Comparison of ENCODE assay signal across 9 mouse cellular contexts in genomic region chr7:127026616-127026983, GRCm38 (mm10). TPM values are rescaled to one million over a fixed set of nuclear protein-coding genes. Genes with fewer than 3 reads are reported as not detected.
DNase-seq lines count a peak whose midpoint lies in the region; ATAC-seq and TF ChIP-seq lines count a peak whose summit lies in the region.
"Had no signal": no experiment of that assay in that cellular context is flagged by ENCODE, and none has a peak within 500 bp of the region (broad histone marks: within the 10 kb centered on the region; RNA-seq: fewer than 3 reads in every experiment).

No protein-coding gene starts in this region.

- peaks cover 20% of the 10 kb centered on the region for H3K79me3 ChIP-seq in C2C12 (ENCODE audit: low read depth)

- H3K9me3 ChIP-seq in embryonic facial prominence, embryonic 14.5 days (ENCODE audit: control insufficient read depth, low read length) = no peaks in the 10 kb centered on the region
- no peaks in the 10 kb centered on the region for H3K9me3 ChIP-seq in limb, embryonic 13.5 days

- H3K79me2 ChIP-seq in heart, adult 2 months (replicated peaks; ENCODE audit: control insufficient read depth, insufficient read depth, low read length) = no peaks in the 10 kb centered on the region
- peaks cover 33% of the 10 kb centered on the region for H3K79me2 ChIP-seq in C2C12 (ENCODE audit: control insufficient read depth, insufficient read depth)

- peaks cover 3% of the 10 kb centered on the region; the same call in 1 of the 2 replicates for H3K36me3 ChIP-seq in heart, adult 2 months (ENCODE audit: control insufficient read depth, insufficient read depth, low read length)
- H3K36me3 ChIP-seq in C2C12 (ENCODE audit: control insufficient read depth, insufficient read depth) = peaks cover 63% of the 10 kb centered on the region
- H3K36me3 ChIP-seq in embryonic facial prominence, embryonic 14.5 days (ENCODE audit: control insufficient read depth, insufficient read depth, low read length) = peaks cover 61% of the 10 kb centered on the region
- peaks cover 70% of the 10 kb centered on the region for H3K36me3 ChIP-seq in limb, embryonic 13.5 days

- peaks cover 9% of the 10 kb centered on the region for H3K4me1 ChIP-seq in heart, adult 2 months (ENCODE audit: control insufficient read depth, insufficient read depth, low read length)
- H3K4me1 ChIP-seq in embryonic facial prominence, embryonic 14.5 days (ENCODE audit: control insufficient read depth, insufficient read depth, low read length) = peaks cover 18% of the 10 kb centered on the region
- H3K4me1 ChIP-seq in limb, embryonic 13.5 days = peaks cover 44% of the 10 kb centered on the region
- H3K4me1 ChIP-seq in olfactory bulb, adult 2 months (ENCODE audit: control insufficient read depth, insufficient read depth, low read length) = peaks cover 40% of the 10 kb centered on the region

- peak overlapping the region; percentile 87 for H3K27ac ChIP-seq in heart, adult 2 months
- H3K27ac ChIP-seq in embryonic facial prominence, embryonic 14.5 days (replicated peaks; ENCODE audit: low read depth, low read length) = peak overlapping the region; percentile 99
- peak overlapping the region; percentile 99 for H3K27ac ChIP-seq in limb, embryonic 13.5 days
- H3K27ac ChIP-seq in olfactory bulb, adult 2 months (ENCODE audit: insufficient read depth, low read depth, low read length) = no peak overlapping the region

- H3K4me2 ChIP-seq in embryonic facial prominence, embryonic 14.5 days (ENCODE audit: low read depth, low read length) = peak overlapping the region; percentile 79
- peak overlapping the region; percentile 98 for H3K4me2 ChIP-seq in limb, embryonic 13.5 days (replicated peaks)

- peak; percentile 1; the same call in 1 of the 2 replicates for ATAC-seq in embryonic facial prominence, embryonic 14.5 days (ENCODE audit: low read depth)
- ATAC-seq in limb, embryonic 13.5 days (ENCODE audit: low FRiP score, low read depth) = no peak
- ATAC-seq in activated CD4-positive, CD25-positive, alpha-beta regulatory T cell, adult 4 months = no peak

- H3K9ac ChIP-seq in heart, adult 2 months (ENCODE audit: low read depth, low read length) = peak overlapping the region; percentile 98
- peak overlapping the region; percentile 98 for H3K9ac ChIP-seq in embryonic facial prominence, embryonic 14.5 days (ENCODE audit: low read depth, low read length)
- peak overlapping the region; percentile 99 for H3K9ac ChIP-seq in limb, embryonic 13.5 days

- no peak overlapping the region; the same call in 1 of the 2 replicates for H3K4me3 ChIP-seq in heart, adult 2 months
- peak overlapping the region; percentile 61 for H3K4me3 ChIP-seq in C2C12 (ENCODE audit: insufficient read depth, poor library complexity, severe bottlenecking)
- peak overlapping the region; percentile 87 for H3K4me3 ChIP-seq in embryonic facial prominence, embryonic 14.5 days (ENCODE audit: low read depth, low read length)
- peak overlapping the region; percentile 94 for H3K4me3 ChIP-seq in limb, embryonic 13.5 days
- peak overlapping the region; percentile 97 for H3K4me3 ChIP-seq in olfactory bulb, adult 2 months (ENCODE audit: insufficient read depth, low read depth, low read length)

- peak in 1 of 2 experiments; percentile 86 for DNase-seq in heart, adult 2 months
- no peak for DNase-seq in heart, adult 9 months (ENCODE audit: low spot score in 2 of 2)
- no peak for DNase-seq in embryonic facial prominence, embryonic 14.5 days (ENCODE audit: low spot score)
- no peak for DNase-seq in gastrocnemius, adult 8-10 months (ENCODE audit: low spot score in 2 of 2)

- WGBS in heart, adult 2 months = 1% methylated on average over 16 of the region's 48 CpGs
- WGBS in embryonic facial prominence, embryonic 14.5 days = no CpG with 5 or more reads among the region's 48 CpGs
- WGBS in limb, embryonic 13.5 days = 0% methylated on average over 5 of the region's 48 CpGs
- WGBS in olfactory bulb, adult 2 months = 10% methylated on average over 28 of the region's 48 CpGs

- H3K27me3 ChIP-seq in heart, adult 2 months (ENCODE audit: control insufficient read depth, insufficient read depth, low read length) = no peaks in the 10 kb centered on the region
- no peaks in the 10 kb centered on the region for H3K27me3 ChIP-seq in C2C12 (ENCODE audit: control insufficient read depth, insufficient read depth, insufficient read length)
- H3K27me3 ChIP-seq in embryonic facial prominence, embryonic 14.5 days (replicated peaks; ENCODE audit: control insufficient read depth, insufficient read depth, low read length) = no peaks in the 10 kb centered on the region
- H3K27me3 ChIP-seq in limb, embryonic 13.5 days = no peaks in the 10 kb centered on the region

- TF ChIP-seq CTCF in heart, adult 2 months (IDR thresholded peaks at IDR 0.05) = no peak
- no peak for TF ChIP-seq CTCF in C2C12 (IDR thresholded peaks at IDR 0.05; ENCODE audit: control insufficient read depth, insufficient read depth, insufficient read length)
- TF ChIP-seq CTCF in olfactory bulb, adult 2 months (IDR thresholded peaks at IDR 0.05; ENCODE audit: insufficient read depth, low read depth, low read length) = no peak

- no peak for TF ChIP-seq EP300 in heart, adult 2 months (IDR thresholded peaks at IDR 0.05; ENCODE audit: insufficient read depth, low read depth, low read length)

- intact Hi-C loops in heart, adult 2 months (cut with DNase I) = loop anchor here (5.0 kb wide), 2 partner anchors 129 to 144 kb away; partner anchors contain the start of gene Taok2

- peak overlapping the region; percentile 94 for H3ac ChIP-seq in C2C12 (ENCODE audit: control insufficient read depth, insufficient read length, low read depth)

- no peak for TF ChIP-seq POLR2A in heart, adult 2 months (IDR thresholded peaks at IDR 0.05; ENCODE audit: insufficient read depth, low read depth, low read length)
- TF ChIP-seq POLR2A in olfactory bulb, adult 2 months (IDR thresholded peaks at IDR 0.05; ENCODE audit: insufficient read depth, low read depth, low read length) = no peak

TF ChIP-seq in C2C12, 6 proteins besides CTCF, POLR2A, EP300 and RAD21 (continues in another document):
- TF ChIP-seq CEBPB (IDR thresholded peaks at IDR 0.05; ENCODE audit: low read depth) = no peak
- no peak for TF ChIP-seq MYOG (IDR thresholded peaks at IDR 0.05; ENCODE audit: control insufficient read depth, extremely low read depth, insufficient read length)

RNA-seq across cellular contexts. Expression of gene Maz, which starts 0.2 kb away (rescaled TPM):
- 10 to 100 TPM; 56.5 to 59.8 TPM for total RNA-seq in heart, adult 2 months (2021)
- 53.7 and 57.1 TPM in 2 replicates for polyA plus RNA-seq in heart, adult 2 months (2012; rRNA removed)
- 141 TPM for polyA plus RNA-seq in C2C12 (2012; fragmentation: generic; extraction: Trizol)
- 57.3 TPM in 2 replicates for polyA plus RNA-seq in embryonic facial prominence, embryonic 14.5 days (2014; fragmentation: Nextera tagmentation; extraction: Ambion mirVana)
- polyA plus RNA-seq in limb, embryonic 13.5 days (2015; fragmentation: Nextera tagmentation; extraction: Ambion mirVana) = 61.9 and 64.6 TPM in 2 replicates
- 437 and 572 TPM in 2 replicates for polyA plus RNA-seq in olfactory bulb, adult 2 months (2012; ENCODE audit: insufficient read depth, insufficient read length, low replicate concordance, missing spikeins)
- 10 to 100 TPM; 19.0 to 19.1 TPM for polyA plus RNA-seq in activated CD4-positive, CD25-positive, alpha-beta regulatory T cell, adult 4 months (2017; shearing (Covaris generic))
- 10 to 100 TPM; 67.1 to 73.4 (median 72.5) TPM for total RNA-seq in gastrocnemius, adult 8-10 months (2022)

RNA-seq across cellular contexts. Expression of gene Prrt2, which starts 5.6 kb away (rescaled TPM):
- total RNA-seq in heart, adult 2 months (2021) = under 1 TPM; 0.63 to 0.77 TPM
- polyA plus RNA-seq in heart, adult 2 months (2012; rRNA removed) = 5.7 and 8.0 TPM in 2 replicates
- polyA plus RNA-seq in C2C12 (2012; fragmentation: generic; extraction: Trizol) = 0.02 TPM
- polyA plus RNA-seq in embryonic facial prominence, embryonic 14.5 days (2014; fragmentation: Nextera tagmentation; extraction: Ambion mirVana) = 19.5 and 21.6 TPM in 2 replicates
- polyA plus RNA-seq in limb, embryonic 13.5 days (2015; fragmentation: Nextera tagmentation; extraction: Ambion mirVana) = 6.9 and 10.4 TPM in 2 replicates
- not detected in 2 replicates for polyA plus RNA-seq in olfactory bulb, adult 2 months (2012; ENCODE audit: insufficient read depth, insufficient read length, low replicate concordance, missing spikeins)
- 1 to 10 TPM in 1 of 2 experiments, not detected in 1; 2.1 TPM for polyA plus RNA-seq in activated CD4-positive, CD25-positive, alpha-beta regulatory T cell, adult 4 months (2017; shearing (Covaris generic))
- total RNA-seq in gastrocnemius, adult 8-10 months (2022) = under 1 TPM in 3 of 4 experiments, not detected in 1; 0.31 to 0.72 (median 0.65) TPM

RNA-seq across cellular contexts. Expression of gene Gm42742, which starts 5.7 kb away (rescaled TPM):
- total RNA-seq in heart, adult 2 months (2021) = 10 to 100 TPM; 15.9 to 25.8 TPM
- polyA plus RNA-seq in heart, adult 2 months (2012; rRNA removed) = 21.7 and 24.3 TPM in 2 replicates
- polyA plus RNA-seq in C2C12 (2012; fragmentation: generic; extraction: Trizol) = 39.7 TPM
- polyA plus RNA-seq in embryonic facial prominence, embryonic 14.5 days (2014; fragmentation: Nextera tagmentation; extraction: Ambion mirVana) = 53.5 and 66.6 TPM in 2 replicates
- 52.2 and 64.8 TPM in 2 replicates for polyA plus RNA-seq in limb, embryonic 13.5 days (2015; fragmentation: Nextera tagmentation; extraction: Ambion mirVana)
- not detected in 2 replicates for polyA plus RNA-seq in olfactory bulb, adult 2 months (2012; ENCODE audit: insufficient read depth, insufficient read length, low replicate concordance, missing spikeins)
- polyA plus RNA-seq in activated CD4-positive, CD25-positive, alpha-beta regulatory T cell, adult 4 months (2017; shearing (Covaris generic)) = 10 to 100 TPM; 26.4 to 31.8 TPM
- total RNA-seq in gastrocnemius, adult 8-10 months (2022) = 10 to 100 TPM in 3 of 4 experiments, 1 to 10 TPM in 1; 4.0 to 20.7 (median 14.7) TPM

RNA-seq across cellular contexts. Expression of gene Pagr1a, which starts 9.4 kb away (rescaled TPM):
- total RNA-seq in heart, adult 2 months (2021) = 10 to 100 TPM; 12.8 to 21.4 TPM
- 3.6 and 4.3 TPM in 2 replicates for polyA plus RNA-seq in heart, adult 2 months (2012; rRNA removed)
- 22.3 TPM for polyA plus RNA-seq in C2C12 (2012; fragmentation: generic; extraction: Trizol)
- polyA plus RNA-seq in embryonic facial prominence, embryonic 14.5 days (2014; fragmentation: Nextera tagmentation; extraction: Ambion mirVana) = 12.8 and 30.5 TPM in 2 replicates
- 48.2 and 70.2 TPM in 2 replicates for polyA plus RNA-seq in limb, embryonic 13.5 days (2015; fragmentation: Nextera tagmentation; extraction: Ambion mirVana)
- polyA plus RNA-seq in olfactory bulb, adult 2 months (2012; ENCODE audit: insufficient read depth, insufficient read length, low replicate concordance, missing spikeins) = not detected in 2 replicates
- 10 to 100 TPM; 39.6 to 56.7 TPM for polyA plus RNA-seq in activated CD4-positive, CD25-positive, alpha-beta regulatory T cell, adult 4 months (2017; shearing (Covaris generic))
- total RNA-seq in gastrocnemius, adult 8-10 months (2022) = 10 to 100 TPM in 1 of 4 experiments, 1 to 10 TPM in 3; 1.3 to 17.6 (median 5.2) TPM

RNA-seq across cellular contexts. Expression of gene Pagr1b, which starts 10.3 kb away (rescaled TPM):
- total RNA-seq in heart, adult 2 months (2021) = not detected
- polyA plus RNA-seq in heart, adult 2 months (2012; rRNA removed) = not detected in 2 replicates
- 1.2 TPM for polyA plus RNA-seq in C2C12 (2012; fragmentation: generic; extraction: Trizol)
- 0.39 TPM in 1 of 2 replicates, not detected in the other for polyA plus RNA-seq in embryonic facial prominence, embryonic 14.5 days (2014; fragmentation: Nextera tagmentation; extraction: Ambion mirVana)
- polyA plus RNA-seq in limb, embryonic 13.5 days (2015; fragmentation: Nextera tagmentation; extraction: Ambion mirVana) = 0.31 TPM in 1 of 2 replicates, not detected in the other
- polyA plus RNA-seq in olfactory bulb, adult 2 months (2012; ENCODE audit: insufficient read depth, insufficient read length, low replicate concordance, missing spikeins) = not detected in 2 replicates
- polyA plus RNA-seq in activated CD4-positive, CD25-positive, alpha-beta regulatory T cell, adult 4 months (2017; shearing (Covaris generic)) = not detected
- under 1 TPM in 1 of 4 experiments, not detected in 3; 0.67 TPM for total RNA-seq in gastrocnemius, adult 8-10 months (2022)
- total RNA-seq: heart, postnatal 14 days had no signal

Comparison
In these comparisons a context has a peak if more than half of its experiments do, and no peak if none do; other contexts are left out.
1. RNA of gene Gm42742, which starts 5.7 kb away (polyA plus RNA-seq): 52.2 to 64.8 TPM in limb, embryonic 13.5 days, 53.5 to 66.6 TPM in embryonic facial prominence, embryonic 14.5 days, 39.7 TPM in C2C12 (single experiment), 26.4 to 31.8 TPM in activated CD4-positive, CD25-positive, alpha-beta regulatory T cell, adult 4 months and 21.7 to 24.3 TPM in heart, adult 2 months; not detected in olfactory bulb, adult 2 months; every median in the first group is over 10 times any median in the second.
2. Peak in every context shown above with its lines, with median percentiles within 50 percentile points of each other: H3K9ac ChIP-seq.